Mouse (Mus musculus) lung, adult 18-20 months (tissue): ENCODE results near the gene Plpp3.

ENCODE experiments used
- DNase-seq, 2 experiments: peaks; one replicate each; pipeline ENCODE4 v3.0.0; 2022; ENCODE audit warnings: mixed read lengths in 2 of 2

The Plpp3 gene

GRCm38 (mm10) chr4:105220849-105221248 lies 63.7 kb downstream of the Plpp3 start:
- DNase-seq, result no peak

GRCm38 (mm10) chr4:105221256-105221840 lies 64.2 kb downstream of the Plpp3 start:
- no peak for DNase-seq

GRCm38 (mm10) chr4:105223101-105223924 lies 66.2 kb downstream of the Plpp3 start:
- DNase-seq, result no peak

GRCm38 (mm10) chr4:105223925-105224300 lies 66.8 kb downstream of the Plpp3 start:
- DNase-seq, result peak; percentile 42 to 58

GRCm38 (mm10) chr4:105225512-105225911 lies 68.4 kb downstream of the Plpp3 start:
- peak; percentile 68 to 71 for DNase-seq

GRCm38 (mm10) chr4:105226351-105226750 lies 69.2 kb downstream of the Plpp3 start:
- no peak for DNase-seq

- DNase-seq, result peak in 1 of 2 experiments; percentile 33
Observed at GRCm38 (mm10) chr4:105230127-105230526, 73.0 kb downstream of the Plpp3 start.

GRCm38 (mm10) chr4:105240233-105240632 lies 83.1 kb downstream of the Plpp3 start:
- DNase-seq, result no peak

- no peak for DNase-seq
Observed at GRCm38 (mm10) chr4:105244931-105245330, 87.8 kb downstream of the Plpp3 start.

- DNase-seq, result peak; percentile 64 to 69
Observed at GRCm38 (mm10) chr4:105245479-105245944, 88.4 kb downstream of the Plpp3 start.

GRCm38 (mm10) chr4:105246331-105246730 lies 89.2 kb downstream of the Plpp3 start:
- DNase-seq, result no peak

- DNase-seq, result no peak
Observed at GRCm38 (mm10) chr4:105248161-105248560, 91.0 kb downstream of the Plpp3 start.

- no peak for DNase-seq
Observed at GRCm38 (mm10) chr4:105249283-105249682, 92.1 kb downstream of the Plpp3 start.

GRCm38 (mm10) chr4:105250946-105251345 lies 93.8 kb downstream of the Plpp3 start:
- DNase-seq, result no peak

GRCm38 (mm10) chr4:105252044-105252443 lies 94.9 kb downstream of the Plpp3 start:
- DNase-seq, result no peak

- DNase-seq, result no peak
Observed at GRCm38 (mm10) chr4:105252571-105253200, 95.5 kb downstream of the Plpp3 start.

- no peak for DNase-seq
Observed at GRCm38 (mm10) chr4:105253453-105254341, 96.5 kb downstream of the Plpp3 start.

- DNase-seq, result no peak
Observed at GRCm38 (mm10) chr4:105254365-105254764, 97.2 kb downstream of the Plpp3 start.

GRCm38 (mm10) chr4:105255185-105255584 lies 98.0 kb downstream of the Plpp3 start:
- no peak for DNase-seq

- no peak for DNase-seq
Observed at GRCm38 (mm10) chr4:105257667-105258560, 100.8 kb downstream of the Plpp3 start.

- no peak for DNase-seq
Observed at GRCm38 (mm10) chr4:105260385-105260784, 103.2 kb downstream of the Plpp3 start.
